Mouse (Mus musculus) C2C12 (cell line): ENCODE data around the gene 1700042G07Rik.

Experiments
- CTCF ChIP-seq: IDR thresholded peaks from one replicate; pipeline ENCODE4 v1.5.1; 2011; ENCODE audit not compliant: control insufficient read depth, insufficient read depth, insufficient read length
- MYOD1 ChIP-seq: IDR thresholded peaks from one replicate; pipeline ENCODE4 v1.6.1; 2011; ENCODE audit warnings: low read depth; ENCODE audit not compliant: control insufficient read depth, insufficient read length
- USF1 ChIP-seq: IDR thresholded peaks from one replicate; pipeline ENCODE4 v1.6.1; 2011; ENCODE audit warnings: low read depth, mild to moderate bottlenecking, control low read depth, moderate library complexity

- no peak for TF ChIP-seq MYOD1
- no peak for TF ChIP-seq CTCF
- TF ChIP-seq USF1: no peak
Observed at GRCm38 (mm10) chr4:116182745-116183144, 9.6 kb downstream of the 1700042G07Rik start.
